Mouse (Mus musculus) liver, adult 2 months (tissue): ENCODE data around the gene Nr3c2. TPM values are rescaled to one million over a fixed set of nuclear protein-coding genes. Genes with fewer than 3 reads are reported as not detected.

ENCODE experiments used
- DNase-seq: peaks from one replicate; pipeline ENCODE4 v3.0.0-alpha.2; 2011; ENCODE audit warnings: low read depth, low spot score; ENCODE audit errors: extremely low read depth
- H3K27ac ChIP-seq: fragments of 200-500 bp; replicated peaks from 2 replicates; pipeline ENCODE4 v1.5.1; 2012; ENCODE audit warnings: low read depth, mild to moderate bottlenecking, control low read depth, inconsistent platforms, low read length; ENCODE audit not compliant: insufficient read depth
- H3K27me3 ChIP-seq: fragments of 200-500 bp; 2 replicates; pipeline ENCODE4 v1.6.1; 2012; ENCODE audit warnings: mild to moderate bottlenecking, moderate library complexity, low read length, inconsistent platforms; ENCODE audit not compliant: control insufficient read depth, insufficient read depth
- H3K36me3 ChIP-seq: fragments of 200-500 bp; 2 replicates; pipeline ENCODE4 v1.6.1; 2012; ENCODE audit warnings: low read length, inconsistent platforms; ENCODE audit not compliant: control insufficient read depth, insufficient read depth
- H3K4me1 ChIP-seq: fragments of 200-500 bp; 2 replicates; pipeline ENCODE4 v1.6.1; 2011; ENCODE audit warnings: low read length; ENCODE audit not compliant: control insufficient read depth, insufficient read depth
- H3K4me3 ChIP-seq: fragments of 200-500 bp; 2 replicates; pipeline ENCODE4 v1.5.1; 2011; ENCODE audit warnings: low read depth, mild to moderate bottlenecking, control low read depth, low read length, moderate library complexity; ENCODE audit not compliant: insufficient read depth
- H3K79me2 ChIP-seq: fragments of 200-500 bp; 2 replicates; pipeline ENCODE4 v1.6.1; 2012; ENCODE audit warnings: inconsistent platforms, mild to moderate bottlenecking, low read length, moderate library complexity; ENCODE audit not compliant: control insufficient read depth, insufficient read depth
- H3K9ac ChIP-seq: fragments of 200-500 bp; 2 replicates; pipeline ENCODE4 v1.6.1; 2012; ENCODE audit warnings: low read depth, mild to moderate bottlenecking, control low read depth, inconsistent platforms, low read length
- CTCF ChIP-seq: fragments of 200-500 bp; IDR thresholded peaks from 2 replicates; pipeline ENCODE4 v1.5.1; 2011; ENCODE audit warnings: low read depth, low read length, control low read depth
- POLR2A ChIP-seq: fragments of 200-500 bp; IDR thresholded peaks from 2 replicates; pipeline ENCODE4 v1.6.1; 2011; ENCODE audit warnings: low read length, control low read depth; ENCODE audit not compliant: insufficient read depth; ENCODE audit errors: extremely low read depth
- WGBS: fragments of 180-500 bp; shearing (Covaris S2); methylation state at CpG from one replicate; pipeline ENCODE4 v1.1.7; 2018; 5-methylcytosine and 5-hydroxymethylcytosine counted together
- polyA plus RNA-seq: library from polyadenylated mRNA; depleted of rRNA; stranded (reverse); fragments of >200 nt; gene quantifications from 2 replicates; pipeline ENCODE4 v1.2.3, GENCODE M21; 2012
- total RNA-seq: library from RNA; depleted of rRNA; stranded (reverse); fragments of >200 nt; gene quantifications from 2 replicates; pipeline ENCODE4 v1.2.3, GENCODE M21; 2014

Nr3c2 gene
- total and polyA plus RNA-seq, 2 experiments = 4.7 to 14.8 TPM

DNA sequence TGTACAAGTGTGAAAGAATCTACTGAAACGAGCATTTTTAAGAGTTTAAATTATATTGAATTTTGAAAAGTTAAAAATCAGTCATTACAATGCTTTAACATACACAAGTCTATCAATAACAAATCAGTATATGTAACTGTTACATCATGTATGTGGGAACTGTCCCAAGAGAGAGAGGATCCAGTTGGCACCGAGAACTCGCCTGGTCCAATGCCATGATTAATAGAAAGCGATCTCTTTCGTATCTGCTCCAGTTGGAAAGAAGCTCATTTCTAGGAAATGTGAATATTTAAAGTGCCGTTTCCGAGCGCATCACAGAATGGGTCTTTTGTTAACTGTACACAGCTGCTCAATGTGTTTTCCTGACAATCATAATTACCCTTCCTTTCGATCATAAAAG is 288.5 kb downstream of the Nr3c2 start:
- 59% methylated on average over 9 of the region's 9 CpGs for WGBS
- no peaks in the 10 kb centered on the region for H3K79me2 ChIP-seq
- TF ChIP-seq POLR2A (no peak), CTCF (no peak)
- no peak overlapping the region for H3K27ac ChIP-seq
- no peak overlapping the region for H3K9ac ChIP-seq
- H3K4me1 ChIP-seq = peaks cover 4% of the 10 kb centered on the region; the same call in 1 of the 2 replicates
- no peak overlapping the region for H3K4me3 ChIP-seq
- H3K27me3 ChIP-seq = no peaks in the 10 kb centered on the region
- H3K36me3 ChIP-seq = peaks cover 2% of the 10 kb centered on the region; the same call in 1 of the 2 replicates
- peak; percentile 60 for DNase-seq

- no peaks in the 10 kb centered on the region for H3K79me2 ChIP-seq
- WGBS = 88% methylated on average over 4 of the region's 4 CpGs
- H3K27ac ChIP-seq = no peak overlapping the region
- no peak overlapping the region for H3K9ac ChIP-seq
- H3K36me3 ChIP-seq = peaks cover 4% of the 10 kb centered on the region; the same call in 1 of the 2 replicates
- TF ChIP-seq POLR2A = no peak
- no peak for TF ChIP-seq CTCF
- DNase-seq = no peak
- no peak overlapping the region for H3K4me3 ChIP-seq
- no peaks in the 10 kb centered on the region for H3K27me3 ChIP-seq
- H3K4me1 ChIP-seq = peaks cover 4% of the 10 kb centered on the region; the same call in 1 of the 2 replicates
Measured at GRCm38 (mm10) chr8:77188298-77188697, 289.1 kb downstream of the Nr3c2 start.

GRCm38 (mm10) chr8:77189318-77189717 is 290.1 kb downstream of the Nr3c2 start:
- WGBS = 91% methylated on average over 9 of the region's 9 CpGs
- Histone ChIP-seq H3K79me2 (no peaks in the 10 kb centered on the region), H3K36me3 (peaks cover 9% of the 10 kb centered on the region; the same call in 1 of the 2 replicates), H3K27ac (no peak overlapping the region), H3K4me3 (no peak overlapping the region), H3K27me3 (no peaks in the 10 kb centered on the region), H3K4me1 (peaks cover 4% of the 10 kb centered on the region; the same call in 1 of the 2 replicates), H3K9ac (no peak overlapping the region)
- DNase-seq = no peak
- TF ChIP-seq POLR2A = no peak
- no peak for TF ChIP-seq CTCF

DNA sequence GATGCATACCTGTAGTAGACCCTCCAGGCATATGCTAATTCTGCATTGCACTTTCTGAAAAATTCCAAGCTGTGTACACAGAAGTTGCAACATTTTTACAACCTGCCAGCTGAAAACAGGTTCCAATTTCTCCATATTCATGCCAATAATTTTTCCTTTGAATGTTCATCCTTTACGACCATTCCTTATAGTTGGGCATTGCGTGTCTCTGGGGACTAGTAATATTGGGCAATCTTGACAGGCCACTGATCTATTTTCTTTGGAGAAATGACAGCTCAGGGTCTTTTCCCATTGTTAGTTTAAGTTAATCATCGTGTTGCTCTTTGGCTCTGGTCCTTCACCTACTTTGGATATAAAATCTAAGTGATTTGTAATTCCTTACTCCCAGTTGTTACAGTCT is 291.2 kb downstream of the Nr3c2 start:
- peaks cover 10% of the 10 kb centered on the region; the same call in 1 of the 2 replicates for H3K36me3 ChIP-seq
- 36% methylated on average over 3 of the region's 3 CpGs for WGBS
- TF ChIP-seq CTCF = no peak
- no peak for TF ChIP-seq POLR2A
- H3K27me3 ChIP-seq = no peaks in the 10 kb centered on the region
- no peak overlapping the region for H3K9ac ChIP-seq
- H3K4me3 ChIP-seq = no peak overlapping the region
- DNase-seq = peak; percentile 28
- no peak overlapping the region for H3K27ac ChIP-seq
- peaks cover 4% of the 10 kb centered on the region; the same call in 1 of the 2 replicates for H3K4me1 ChIP-seq
- H3K79me2 ChIP-seq = no peaks in the 10 kb centered on the region

DNA sequence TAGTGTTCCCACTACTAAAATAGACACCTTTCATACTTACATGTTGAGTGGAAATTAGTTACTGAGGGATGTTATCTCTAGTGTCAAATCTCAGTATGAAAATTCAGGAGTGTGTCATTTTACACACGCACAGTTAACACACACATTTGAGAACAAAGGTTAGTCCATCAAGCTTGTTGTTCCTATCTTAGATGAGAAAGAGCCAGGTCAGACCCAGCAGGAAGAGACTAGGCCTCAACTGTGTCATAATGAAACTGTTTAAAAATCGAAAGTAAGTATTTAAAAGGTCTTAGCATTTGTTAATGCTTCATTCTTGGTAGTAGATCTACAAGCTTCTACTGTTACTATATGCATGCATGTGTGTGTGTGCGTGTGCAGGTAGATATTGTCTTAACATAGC is 310.1 kb downstream of the Nr3c2 start:
- Histone ChIP-seq H3K9ac (no peak overlapping the region), H3K4me3 (no peak overlapping the region), H3K27me3 (no peaks in the 10 kb centered on the region), H3K27ac (no peak overlapping the region), H3K4me1 (no peaks in the 10 kb centered on the region), H3K36me3 (peaks cover 4% of the 10 kb centered on the region; the same call in 1 of the 2 replicates), H3K79me2 (no peaks in the 10 kb centered on the region)
- WGBS = 82% methylated on average over 3 of the region's 3 CpGs
- no peak for DNase-seq
- TF ChIP-seq POLR2A (no peak), CTCF (no peak)

DNA sequence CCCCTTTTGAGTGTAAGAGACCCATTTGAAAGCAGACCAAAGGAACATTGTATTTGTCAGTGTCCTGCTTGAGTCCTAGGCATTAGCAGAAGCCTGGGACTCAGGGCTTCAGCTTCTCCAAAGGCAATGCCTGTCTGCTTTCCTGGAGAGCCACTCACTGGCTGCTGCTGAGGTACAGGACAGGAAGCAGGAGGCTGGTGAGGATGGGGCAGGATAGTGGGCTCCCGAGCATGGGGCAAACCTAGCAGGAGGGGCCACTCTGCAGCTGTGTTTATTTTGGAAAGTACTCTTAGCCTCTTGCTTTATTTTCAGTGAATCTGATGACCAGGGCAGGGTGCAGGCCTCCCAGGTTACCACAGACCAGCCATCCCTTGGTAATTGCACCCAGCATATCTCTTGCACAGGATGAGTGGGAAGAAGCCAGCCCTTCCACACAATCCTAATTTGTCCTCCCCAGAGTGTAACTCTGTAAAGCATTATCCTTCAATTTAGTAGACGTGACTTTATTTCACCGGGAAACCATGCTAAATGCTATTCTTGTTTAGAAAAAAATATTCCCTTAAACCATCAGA is 314.7 kb downstream of the Nr3c2 start:
- no peak for TF ChIP-seq CTCF
- TF ChIP-seq POLR2A = no peak
- no peaks in the 10 kb centered on the region for H3K79me2 ChIP-seq
- H3K27ac ChIP-seq = no peak overlapping the region
- 75% methylated on average over 3 of the region's 3 CpGs for WGBS
- H3K4me1 ChIP-seq = no peaks in the 10 kb centered on the region
- no peak overlapping the region for H3K4me3 ChIP-seq
- no peaks in the 10 kb centered on the region for H3K27me3 ChIP-seq
- H3K9ac ChIP-seq = no peak overlapping the region
- DNase-seq = no peak
- H3K36me3 ChIP-seq = peaks cover 16% of the 10 kb centered on the region
